Mouse (Mus musculus): ENCODE measurements around the gene Gm10188. TPM values are rescaled to one million over a fixed set of nuclear protein-coding genes. Genes with fewer than 3 reads are reported as not detected.
A peak's percentile ranks its signal among the peaks of the same experiment; 100 is the strongest.

The Gm10188 gene
- polyA plus RNA-seq, 1 experiment from 2014 or later, result not detected

DNA sequence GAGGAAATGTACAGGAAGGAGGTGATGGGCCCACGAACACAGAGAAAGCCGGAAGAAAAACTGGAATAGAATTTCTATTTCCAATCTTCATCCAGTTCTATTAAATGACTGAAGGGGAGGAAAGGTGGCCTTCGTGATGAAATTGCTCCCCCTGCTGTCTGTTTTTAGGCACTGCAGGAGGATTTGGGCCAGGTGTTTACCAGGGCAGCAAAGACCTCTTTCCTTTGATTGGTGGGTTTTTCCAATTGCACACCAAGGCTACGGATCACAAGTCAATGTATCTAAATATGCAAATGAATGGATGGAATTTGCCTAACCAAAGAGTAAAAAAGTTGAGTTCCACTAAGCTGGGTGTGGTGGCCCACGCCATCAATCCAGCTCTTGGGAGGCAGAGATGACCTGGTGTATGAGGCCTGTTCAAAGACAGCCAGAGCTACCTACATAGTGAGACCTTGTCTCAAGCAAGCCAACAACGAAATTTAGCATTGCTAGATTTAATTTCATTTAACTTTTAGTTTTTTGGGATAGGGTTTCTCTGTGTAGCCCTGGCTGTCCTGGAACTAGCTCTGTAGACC lies 8.1 kb upstream of the Gm10188 start:
- Histone ChIP-seq H3K27ac (ENCODE audit: low read depth) (no peak overlapping the region), H3K9me3 (ENCODE audit: control insufficient read depth, low read length) (no peaks in the 10 kb centered on the region), H3K4me2 (ENCODE audit: low read length) (no peak overlapping the region), H3K27me3 (replicated peaks; ENCODE audit: control insufficient read depth, insufficient read depth, low read length) (no peaks in the 10 kb centered on the region), H3K9ac (ENCODE audit: low read length) (no peak overlapping the region), H3K36me3 (ENCODE audit: control insufficient read depth, insufficient read depth, low read length) (no peaks in the 10 kb centered on the region), H3K4me1 (replicated peaks; ENCODE audit: control insufficient read depth, insufficient read depth, low read length) (peaks cover 6% of the 10 kb centered on the region; the same call in 1 of the 2 replicates), H3K4me3 (ENCODE audit: low read depth, low read length) (no peak overlapping the region)
- WGBS, result 19% methylated on average over 6 of the region's 6 CpGs
- ATAC-seq (replicated peaks; ENCODE audit: low FRiP score, low TSS enrichment, low read depth) (no peak), DNase-seq (ENCODE audit: low spot score) (peak; percentile 84)

DNA sequence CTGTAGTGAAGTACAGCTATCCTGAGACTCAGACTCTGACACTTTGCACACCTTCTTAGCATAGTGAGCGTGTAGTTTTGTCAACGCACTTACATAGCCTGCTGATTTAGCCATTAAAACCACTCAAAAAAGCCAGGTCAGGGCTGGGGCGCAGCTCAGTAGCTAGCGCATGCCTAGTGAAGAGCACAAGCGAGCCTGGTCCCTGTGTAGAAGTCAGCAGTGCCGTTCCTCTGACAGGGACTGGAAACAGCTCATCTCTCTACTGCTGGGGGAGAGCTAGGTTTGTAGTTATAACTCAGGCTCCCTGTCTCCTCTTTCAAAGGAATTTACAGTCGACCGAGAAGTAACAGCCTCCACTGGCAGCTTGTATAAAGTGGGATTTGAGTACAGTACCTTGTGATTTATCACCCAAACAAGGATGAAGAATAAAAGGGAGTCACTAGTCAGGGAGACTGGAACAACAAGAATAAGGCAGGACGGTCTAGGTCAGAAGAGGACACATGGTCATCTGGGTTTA lies 5.2 kb upstream of the Gm10188 start:
- Histone ChIP-seq H3K9me3 (ENCODE audit: control insufficient read depth, low read length) (no peaks in the 10 kb centered on the region), H3K27me3 (replicated peaks; ENCODE audit: control insufficient read depth, insufficient read depth, low read length) (no peaks in the 10 kb centered on the region), H3K27ac (ENCODE audit: low read depth) (no peak overlapping the region), H3K4me1 (replicated peaks; ENCODE audit: control insufficient read depth, insufficient read depth, low read length) (peaks cover 6% of the 10 kb centered on the region; the same call in 1 of the 2 replicates), H3K36me3 (ENCODE audit: control insufficient read depth, insufficient read depth, low read length) (no peaks in the 10 kb centered on the region), H3K4me2 (ENCODE audit: low read length) (no peak overlapping the region), H3K9ac (ENCODE audit: low read length) (no peak overlapping the region), H3K4me3 (ENCODE audit: low read depth, low read length) (no peak overlapping the region)
- no peak for ATAC-seq (replicated peaks; ENCODE audit: low FRiP score, low TSS enrichment, low read depth)
- 21% methylated on average over 9 of the region's 9 CpGs for WGBS
- DNase-seq (ENCODE audit: low spot score), result no peak

DNA sequence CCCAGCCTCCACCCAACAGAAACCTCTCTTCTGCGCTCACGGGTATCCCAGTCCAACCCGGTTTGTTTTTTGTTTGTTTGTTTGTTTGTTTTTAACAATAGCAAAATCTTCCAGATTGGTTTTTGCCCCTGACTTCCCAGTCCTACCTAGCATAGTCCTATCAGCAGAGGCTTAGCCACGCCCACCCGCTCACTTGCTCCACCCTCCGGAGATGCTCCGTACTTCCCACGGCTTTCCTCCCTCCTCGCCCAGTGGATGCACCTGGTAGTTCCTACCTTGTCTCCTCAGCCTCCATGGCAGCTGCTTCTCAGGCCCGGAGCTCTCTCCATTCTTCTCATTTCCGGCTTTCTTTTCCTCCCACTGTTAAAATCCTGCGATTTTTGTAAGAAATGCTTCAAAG lies 4.0 kb upstream of the Gm10188 start:
- H3K9me3 ChIP-seq (ENCODE audit: control insufficient read depth, low read length), result no peaks in the 10 kb centered on the region
- DNase-seq (ENCODE audit: low spot score) (peak; percentile 78), ATAC-seq (replicated peaks; ENCODE audit: low FRiP score, low TSS enrichment, low read depth) (no peak)
- H3K4me1 ChIP-seq (replicated peaks; ENCODE audit: control insufficient read depth, insufficient read depth, low read length), result peaks cover 6% of the 10 kb centered on the region; the same call in 1 of the 2 replicates
- H3K36me3 ChIP-seq (ENCODE audit: control insufficient read depth, insufficient read depth, low read length), result no peaks in the 10 kb centered on the region
- H3K4me2 ChIP-seq (ENCODE audit: low read length), result no peak overlapping the region
- no peak overlapping the region for H3K4me3 ChIP-seq (ENCODE audit: low read depth, low read length)
- no peaks in the 10 kb centered on the region for H3K27me3 ChIP-seq (replicated peaks; ENCODE audit: control insufficient read depth, insufficient read depth, low read length)
- no peak overlapping the region for H3K27ac ChIP-seq (ENCODE audit: low read depth)
- 21% methylated on average over 12 of the region's 12 CpGs for WGBS
- no peak overlapping the region for H3K9ac ChIP-seq (ENCODE audit: low read length)

DNA sequence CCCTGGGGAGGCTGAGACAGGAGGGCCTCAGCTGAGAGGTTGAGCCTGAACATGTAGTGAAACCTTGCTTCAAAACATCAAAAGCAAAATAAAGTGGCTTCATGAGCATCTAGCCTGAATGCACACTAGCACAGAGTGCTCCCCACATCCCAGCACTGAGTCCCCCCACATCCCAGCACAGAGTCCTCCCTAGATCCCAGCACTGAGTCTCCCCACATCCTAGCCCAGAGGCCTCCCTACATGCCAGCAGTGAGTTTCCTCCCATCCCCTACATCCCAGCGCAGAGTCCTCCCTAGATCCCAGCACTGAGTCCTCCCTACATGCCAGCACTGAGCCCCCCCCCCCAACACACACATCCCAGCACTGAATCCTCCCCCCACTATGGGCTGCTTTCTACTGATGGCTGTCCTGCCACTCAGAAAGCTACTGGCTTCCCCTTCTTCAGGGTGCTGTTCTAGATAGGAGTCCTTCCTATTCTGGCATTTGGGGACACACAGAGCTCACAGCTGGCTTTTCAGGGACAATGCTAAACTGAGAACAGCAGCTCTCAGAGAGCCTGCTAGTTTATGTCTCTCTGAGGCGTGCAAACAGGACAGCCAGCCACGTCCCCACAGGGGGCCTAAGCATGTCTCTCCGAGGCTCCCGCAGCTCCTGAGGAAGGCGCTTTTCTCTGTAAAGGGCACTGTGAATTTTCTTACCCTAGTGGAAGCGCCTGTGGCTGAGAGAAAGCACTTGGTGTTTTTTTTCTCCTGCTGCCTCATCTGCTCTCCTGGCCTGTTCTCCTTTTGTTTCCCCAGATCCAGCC lies 2.1 kb upstream of the Gm10188 start:
- Histone ChIP-seq H3K4me3 (ENCODE audit: low read depth, low read length) (no peak overlapping the region), H3K4me2 (ENCODE audit: low read length) (no peak overlapping the region), H3K36me3 (ENCODE audit: control insufficient read depth, insufficient read depth, low read length) (no peaks in the 10 kb centered on the region), H3K27ac (ENCODE audit: low read depth) (no peak overlapping the region), H3K27me3 (replicated peaks; ENCODE audit: control insufficient read depth, insufficient read depth, low read length) (no peaks in the 10 kb centered on the region), H3K9me3 (ENCODE audit: control insufficient read depth, low read length) (no peaks in the 10 kb centered on the region), H3K4me1 (replicated peaks; ENCODE audit: control insufficient read depth, insufficient read depth, low read length) (peaks cover 6% of the 10 kb centered on the region; the same call in 1 of the 2 replicates), H3K9ac (ENCODE audit: low read length) (no peak overlapping the region)
- 52% methylated on average over 7 of the region's 7 CpGs for WGBS
- no peak for DNase-seq (ENCODE audit: low spot score)
- no peak for ATAC-seq (replicated peaks; ENCODE audit: low FRiP score, low TSS enrichment, low read depth)

DNA sequence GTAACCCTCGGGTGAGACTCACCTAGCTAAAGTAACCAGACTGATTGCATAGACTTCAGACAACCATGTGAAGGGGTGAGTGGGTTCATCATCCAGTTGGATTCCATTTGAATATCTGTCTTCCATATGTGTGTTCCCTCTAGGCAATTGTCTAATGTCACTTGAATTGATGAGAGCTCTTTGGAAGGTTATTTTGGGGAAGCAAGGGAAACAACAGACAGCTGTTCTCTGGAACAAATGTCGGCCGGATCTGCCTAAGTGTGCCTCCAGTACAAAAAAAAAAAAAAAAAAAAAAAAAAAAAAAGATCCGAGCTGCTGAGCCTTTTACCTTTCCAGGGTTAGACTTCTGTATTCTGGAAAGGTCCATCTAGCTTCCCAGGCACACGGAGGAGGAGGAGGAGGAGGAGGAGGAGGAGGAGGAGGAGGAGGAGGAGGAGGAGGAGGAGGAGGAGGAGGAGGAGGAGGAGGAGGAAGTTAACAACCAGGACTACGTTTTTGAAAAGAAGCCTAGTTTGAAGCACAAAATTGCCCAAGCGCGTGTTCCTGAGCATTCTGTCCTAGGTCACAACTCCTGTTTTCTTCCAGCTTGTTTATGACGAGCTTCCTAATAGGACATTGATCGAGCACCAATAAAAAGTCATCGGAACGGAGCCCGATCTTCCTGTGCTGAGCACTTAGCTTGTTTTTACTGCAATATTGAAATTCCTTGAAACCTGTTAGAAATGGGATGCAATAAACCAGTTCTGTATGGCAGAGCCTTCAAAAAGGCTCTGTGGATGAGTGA lies 3.1 kb downstream of the Gm10188 start:
- H3K9ac ChIP-seq (ENCODE audit: low read length), result no peak overlapping the region

DNA sequence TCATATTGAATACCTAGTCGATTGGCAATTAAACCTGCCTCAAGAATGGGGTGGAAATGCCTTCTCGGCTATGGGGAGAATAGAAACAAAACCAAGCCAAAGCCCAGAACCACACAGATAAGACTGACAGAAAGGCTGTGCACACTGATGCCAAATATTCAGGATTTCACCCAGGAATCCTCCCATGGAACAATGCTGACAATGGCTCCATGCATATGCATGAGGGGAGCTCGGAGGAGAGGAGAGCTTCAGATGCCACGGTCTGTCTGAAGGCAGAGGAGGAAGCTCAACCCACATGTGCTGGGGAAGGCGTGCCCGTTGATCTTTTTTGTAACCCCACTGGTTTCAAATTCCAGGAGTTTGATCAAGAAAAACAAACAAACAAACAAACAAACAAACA lies 7.4 kb downstream of the Gm10188 start:
- ATAC-seq (replicated peaks; ENCODE audit: low FRiP score, low TSS enrichment, low read depth) (no peak), DNase-seq (ENCODE audit: low spot score) (no peak)
- H3K9ac ChIP-seq (ENCODE audit: low read length), result no peak overlapping the region

More for the DNA sequence above, 3.1 kb downstream of the Gm10188 start:
- Histone ChIP-seq H3K27ac (ENCODE audit: low read depth) (no peak overlapping the region), H3K4me1 (replicated peaks; ENCODE audit: control insufficient read depth, insufficient read depth, low read length) (no peaks in the 10 kb centered on the region), H3K36me3 (ENCODE audit: control insufficient read depth, insufficient read depth, low read length) (no peaks in the 10 kb centered on the region), H3K27me3 (replicated peaks; ENCODE audit: control insufficient read depth, insufficient read depth, low read length) (no peaks in the 10 kb centered on the region), H3K4me2 (ENCODE audit: low read length) (no peak overlapping the region), H3K4me3 (ENCODE audit: low read depth, low read length) (no peak overlapping the region), H3K9me3 (ENCODE audit: control insufficient read depth, low read length) (no peaks in the 10 kb centered on the region)
- ATAC-seq (replicated peaks; ENCODE audit: low FRiP score, low TSS enrichment, low read depth) (no peak), DNase-seq (ENCODE audit: low spot score) (no peak)
- 67% methylated on average over 13 of the region's 13 CpGs for WGBS

DNA sequence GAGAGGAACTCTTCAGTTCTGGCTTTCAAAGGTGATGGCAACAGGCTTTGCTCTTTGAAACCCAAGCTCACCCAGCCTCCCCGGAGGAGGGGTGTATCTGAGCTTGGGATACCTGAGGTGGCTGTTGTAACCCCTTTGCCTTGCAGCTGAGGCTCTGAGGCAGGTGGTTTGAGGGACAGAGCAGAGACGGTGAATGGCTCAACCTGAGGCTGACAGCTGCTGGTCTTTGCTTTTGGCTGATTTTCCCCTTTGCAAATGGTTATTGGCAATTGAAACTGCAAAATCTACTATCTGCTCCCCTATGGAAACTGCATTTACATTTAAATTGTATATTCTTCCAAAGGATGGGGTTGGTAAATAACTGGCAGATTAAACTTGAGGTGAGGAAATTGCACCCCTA lies 7.9 kb downstream of the Gm10188 start:
- no peak for DNase-seq (ENCODE audit: low spot score)
- WGBS, result 42% methylated on average over 2 of the region's 2 CpGs
- Histone ChIP-seq H3K4me3 (ENCODE audit: low read depth, low read length) (no peak overlapping the region), H3K36me3 (ENCODE audit: control insufficient read depth, insufficient read depth, low read length) (no peaks in the 10 kb centered on the region), H3K27ac (ENCODE audit: low read depth) (no peak overlapping the region), H3K4me1 (replicated peaks; ENCODE audit: control insufficient read depth, insufficient read depth, low read length) (no peaks in the 10 kb centered on the region), H3K9ac (ENCODE audit: low read length) (no peak overlapping the region), H3K27me3 (replicated peaks; ENCODE audit: control insufficient read depth, insufficient read depth, low read length) (no peaks in the 10 kb centered on the region), H3K4me2 (ENCODE audit: low read length) (no peak overlapping the region), H3K9me3 (ENCODE audit: control insufficient read depth, low read length) (no peaks in the 10 kb centered on the region)
- no peak for ATAC-seq (replicated peaks; ENCODE audit: low FRiP score, low TSS enrichment, low read depth)

More for the DNA sequence above, 7.4 kb downstream of the Gm10188 start:
- Histone ChIP-seq H3K4me2 (ENCODE audit: low read length) (no peak overlapping the region), H3K36me3 (ENCODE audit: control insufficient read depth, insufficient read depth, low read length) (no peaks in the 10 kb centered on the region), H3K9me3 (ENCODE audit: control insufficient read depth, low read length) (no peaks in the 10 kb centered on the region), H3K27me3 (replicated peaks; ENCODE audit: control insufficient read depth, insufficient read depth, low read length) (no peaks in the 10 kb centered on the region), H3K4me3 (ENCODE audit: low read depth, low read length) (no peak overlapping the region), H3K4me1 (replicated peaks; ENCODE audit: control insufficient read depth, insufficient read depth, low read length) (no peaks in the 10 kb centered on the region), H3K27ac (ENCODE audit: low read depth) (no peak overlapping the region)
- 39% methylated on average over 6 of the region's 6 CpGs for WGBS

DNA sequence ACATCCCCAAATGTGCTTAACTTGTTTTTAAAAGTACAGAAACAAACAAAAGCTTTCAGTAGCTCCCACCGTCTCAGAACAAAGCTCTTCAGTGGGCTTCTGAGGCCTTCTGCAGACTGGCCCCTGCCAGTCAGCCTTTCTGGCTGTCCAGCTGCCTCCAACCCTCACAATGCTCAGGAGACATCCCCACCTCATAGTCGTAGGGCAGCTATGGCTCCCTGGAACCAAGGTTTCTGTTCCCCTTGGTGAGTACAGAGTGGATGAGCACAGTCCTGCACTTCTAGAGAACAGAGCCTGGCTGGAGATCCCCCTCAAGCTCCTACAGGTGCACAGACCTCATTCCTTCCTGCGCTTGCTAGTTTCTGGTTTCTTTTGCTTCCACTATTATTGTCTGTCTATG lies 13.3 kb downstream of the Gm10188 start:
- ATAC-seq (replicated peaks; ENCODE audit: low FRiP score, low TSS enrichment, low read depth), result no peak
- Histone ChIP-seq H3K27me3 (replicated peaks; ENCODE audit: control insufficient read depth, insufficient read depth, low read length) (no peaks in the 10 kb centered on the region; the same call in 1 of the 2 replicates), H3K4me1 (replicated peaks; ENCODE audit: control insufficient read depth, insufficient read depth, low read length) (no peaks in the 10 kb centered on the region), H3K4me3 (ENCODE audit: low read depth, low read length) (no peak overlapping the region), H3K9ac (ENCODE audit: low read length) (no peak overlapping the region), H3K27ac (ENCODE audit: low read depth) (no peak overlapping the region), H3K36me3 (ENCODE audit: control insufficient read depth, insufficient read depth, low read length) (no peaks in the 10 kb centered on the region), H3K9me3 (ENCODE audit: control insufficient read depth, low read length) (no peaks in the 10 kb centered on the region), H3K4me2 (ENCODE audit: low read length) (no peak overlapping the region)
- 54% methylated on average over 3 of the region's 3 CpGs for WGBS
- no peak for DNase-seq (ENCODE audit: low spot score)

Data from intestine, embryonic 14.5 days (tissue).